Mouse (Mus musculus) spleen, adult 2 months (tissue): ENCODE results near the gene Glud1.

Experiments used
- CTCF ChIP-seq: fragments of 200-500 bp; IDR thresholded peaks from 2 replicates; pipeline ENCODE4 v1.5.1; 2011; ENCODE audit warnings: mild to moderate bottlenecking, inconsistent platforms; ENCODE audit not compliant: insufficient read depth, insufficient read length, insufficient replicate concordance; ENCODE audit errors: extremely low read depth
- POLR2A ChIP-seq: fragments of 200-500 bp; IDR thresholded peaks from 2 replicates; pipeline ENCODE4 v1.6.1; 2011; ENCODE audit warnings: low read depth, low read length, inconsistent platforms

DNA sequence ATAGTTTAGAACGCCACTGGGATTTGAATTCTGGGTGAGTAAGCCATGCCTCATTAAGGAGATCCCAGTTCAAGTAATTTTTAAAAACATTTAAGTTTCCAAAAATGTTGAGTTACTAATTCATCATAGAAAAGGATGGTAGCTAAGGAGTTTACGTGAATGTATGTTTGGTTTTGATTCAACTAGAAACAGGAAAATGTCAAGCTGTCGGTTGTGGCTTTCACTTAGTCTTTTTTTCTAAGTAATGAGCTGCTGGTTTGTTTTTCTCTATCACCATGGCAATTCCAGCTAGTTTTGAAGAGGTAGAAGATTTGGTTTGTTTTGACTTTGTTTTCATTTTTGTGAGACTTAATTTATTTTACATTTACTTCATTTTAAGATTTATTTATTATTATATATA lies 6.9 kb downstream of the Glud1 start:
- TF ChIP-seq CTCF, result no peak
- no peak for TF ChIP-seq POLR2A
